Mouse (Mus musculus): ENCODE measurements at regions not wholly inside any gene's neighbourhood (a gene's known extent, or its start where the extent isn't known, plus 50 kb on each side); places are given as distances from the start of the nearest gene placed in this dataset.

GRCm38 (mm10) chr9:46462681-46463080, 142.9 kb upstream of the 4931429L15Rik start:
- Histone ChIP-seq H3K4me1 (replicated peaks; ENCODE audit: control insufficient read depth, insufficient read depth, low read length) (no peaks in the 10 kb centered on the region), H3K36me3 (ENCODE audit: control insufficient read depth, insufficient read depth) (no peaks in the 10 kb centered on the region), H3K9me3 (ENCODE audit: control insufficient read depth, low read length) (0 out of 2 replicates have a peak, but pooled peaks cover 3% of the 10 kb centered on the region), H3K27ac (ENCODE audit: low read length) (no peak overlapping the region), H3K4me3 (replicated peaks; ENCODE audit: low read length) (no peak overlapping the region), H3K9ac (replicated peaks; ENCODE audit: low read depth, low read length) (no peak overlapping the region), H3K27me3 (replicated peaks; ENCODE audit: control insufficient read depth, insufficient read depth, low read length) (0 out of 2 replicates have a peak, but pooled peaks cover 7% of the 10 kb centered on the region), H3K4me2 (ENCODE audit: low read length) (no peak overlapping the region)
- WGBS, result 91% methylated on average over 5 of the region's 5 CpGs
- no peak for ATAC-seq

- 34% methylated on average over 6 of the region's 6 CpGs for WGBS
- no peaks in the 10 kb centered on the region for H3K4me1 ChIP-seq (replicated peaks; ENCODE audit: control insufficient read depth, insufficient read depth, low read length)
- no peak overlapping the region for H3K4me3 ChIP-seq (replicated peaks; ENCODE audit: low read length)
- ATAC-seq, result no peak
- H3K9ac ChIP-seq (replicated peaks; ENCODE audit: low read depth, low read length), result no peak overlapping the region
- no peaks in the 10 kb centered on the region for H3K9me3 ChIP-seq (ENCODE audit: control insufficient read depth, low read length)
- H3K36me3 ChIP-seq (ENCODE audit: control insufficient read depth, insufficient read depth), result no peaks in the 10 kb centered on the region
- no peak overlapping the region for H3K4me2 ChIP-seq (ENCODE audit: low read length)
- H3K27ac ChIP-seq (ENCODE audit: low read length), result no peak overlapping the region
- no peaks in the 10 kb centered on the region for H3K27me3 ChIP-seq (replicated peaks; ENCODE audit: control insufficient read depth, insufficient read depth, low read length)
These were observed 138.2 kb upstream of the 4931429L15Rik start for GRCm38 (mm10) chr9:46457945-46458344.

GRCm38 (mm10) chr9:46454807-46455610, 135.2 kb upstream of the 4931429L15Rik start:
- Histone ChIP-seq H3K9ac (replicated peaks; ENCODE audit: low read depth, low read length) (no peak overlapping the region), H3K9me3 (ENCODE audit: control insufficient read depth, low read length) (no peaks in the 10 kb centered on the region), H3K27me3 (replicated peaks; ENCODE audit: control insufficient read depth, insufficient read depth, low read length) (no peaks in the 10 kb centered on the region), H3K36me3 (ENCODE audit: control insufficient read depth, insufficient read depth) (no peaks in the 10 kb centered on the region), H3K4me1 (replicated peaks; ENCODE audit: control insufficient read depth, insufficient read depth, low read length) (no peaks in the 10 kb centered on the region), H3K4me2 (ENCODE audit: low read length) (no peak overlapping the region), H3K4me3 (replicated peaks; ENCODE audit: low read length) (no peak overlapping the region), H3K27ac (ENCODE audit: low read length) (no peak overlapping the region)
- no peak for ATAC-seq
- 63% methylated on average over 7 of the region's 7 CpGs for WGBS

GRCm38 (mm10) chr9:46443191-46444095, 123.7 kb upstream of the 4931429L15Rik start:
- no peaks in the 10 kb centered on the region for H3K9me3 ChIP-seq (ENCODE audit: control insufficient read depth, low read length)
- no peak overlapping the region; the same call in 1 of the 2 replicates for H3K27ac ChIP-seq (ENCODE audit: low read length)
- H3K36me3 ChIP-seq (ENCODE audit: control insufficient read depth, insufficient read depth), result no peaks in the 10 kb centered on the region
- ATAC-seq, result peak; percentile 52
- peaks cover 17% of the 10 kb centered on the region for H3K4me1 ChIP-seq (replicated peaks; ENCODE audit: control insufficient read depth, insufficient read depth, low read length)
- H3K4me3 ChIP-seq (replicated peaks; ENCODE audit: low read length), result peak overlapping the region; percentile 40
- under 1% methylated on average over 52 of the region's 53 CpGs for WGBS
- H3K9ac ChIP-seq (replicated peaks; ENCODE audit: low read depth, low read length), result peak overlapping the region; percentile 39
- H3K27me3 ChIP-seq (replicated peaks; ENCODE audit: control insufficient read depth, insufficient read depth, low read length), result peaks cover 22% of the 10 kb centered on the region
- peak overlapping the region; percentile 73 for H3K4me2 ChIP-seq (ENCODE audit: low read length)

GRCm38 (mm10) chr9:46442739-46443181, 123.0 kb upstream of the 4931429L15Rik start:
- Histone ChIP-seq H3K4me1 (replicated peaks; ENCODE audit: control insufficient read depth, insufficient read depth, low read length) (peaks cover 17% of the 10 kb centered on the region), H3K27ac (ENCODE audit: low read length) (no peak overlapping the region), H3K27me3 (replicated peaks; ENCODE audit: control insufficient read depth, insufficient read depth, low read length) (peaks cover 22% of the 10 kb centered on the region), H3K4me2 (ENCODE audit: low read length) (peak overlapping the region; percentile 73), H3K4me3 (replicated peaks; ENCODE audit: low read length) (peak overlapping the region; percentile 40), H3K36me3 (ENCODE audit: control insufficient read depth, insufficient read depth) (no peaks in the 10 kb centered on the region), H3K9me3 (ENCODE audit: control insufficient read depth, low read length) (no peaks in the 10 kb centered on the region), H3K9ac (replicated peaks; ENCODE audit: low read depth, low read length) (peak overlapping the region; percentile 39)
- 1% methylated on average over 18 of the region's 19 CpGs for WGBS
- ATAC-seq, result peak; percentile 82

- Histone ChIP-seq H3K36me3 (ENCODE audit: control insufficient read depth, insufficient read depth) (no peaks in the 10 kb centered on the region), H3K9ac (replicated peaks; ENCODE audit: low read depth, low read length) (no peak overlapping the region), H3K27me3 (replicated peaks; ENCODE audit: control insufficient read depth, insufficient read depth, low read length) (peaks cover 16% of the 10 kb centered on the region), H3K9me3 (ENCODE audit: control insufficient read depth, low read length) (peaks cover 3% of the 10 kb centered on the region; the same call in 1 of the 2 replicates), H3K4me2 (ENCODE audit: low read length) (no peak overlapping the region), H3K4me3 (replicated peaks; ENCODE audit: low read length) (no peak overlapping the region), H3K27ac (ENCODE audit: low read length) (no peak overlapping the region), H3K4me1 (replicated peaks; ENCODE audit: control insufficient read depth, insufficient read depth, low read length) (peaks cover 17% of the 10 kb centered on the region)
- WGBS, result 66% methylated on average over 5 of the region's 5 CpGs
- ATAC-seq, result no peak
These were observed 120.4 kb upstream of the 4931429L15Rik start for GRCm38 (mm10) chr9:46440226-46440625.

GRCm38 (mm10) chr9:46434700-46435099, 114.9 kb upstream of the 4931429L15Rik start:
- no peak overlapping the region for H3K4me2 ChIP-seq (ENCODE audit: low read length)
- no peak overlapping the region for H3K9ac ChIP-seq (replicated peaks; ENCODE audit: low read depth, low read length)
- no peaks in the 10 kb centered on the region for H3K4me1 ChIP-seq (replicated peaks; ENCODE audit: control insufficient read depth, insufficient read depth, low read length)
- H3K9me3 ChIP-seq (ENCODE audit: control insufficient read depth, low read length), result peaks cover 3% of the 10 kb centered on the region; the same call in 1 of the 2 replicates
- WGBS, result 27% methylated on average over 3 of the region's 3 CpGs
- H3K4me3 ChIP-seq (replicated peaks; ENCODE audit: low read length), result no peak overlapping the region
- H3K27me3 ChIP-seq (replicated peaks; ENCODE audit: control insufficient read depth, insufficient read depth, low read length), result no peaks in the 10 kb centered on the region
- H3K36me3 ChIP-seq (ENCODE audit: control insufficient read depth, insufficient read depth), result no peaks in the 10 kb centered on the region
- H3K27ac ChIP-seq (ENCODE audit: low read length), result no peak overlapping the region
- ATAC-seq, result peak; percentile 49; the same call in 1 of the 2 replicates

GRCm38 (mm10) chr9:46433716-46434115, 113.9 kb upstream of the 4931429L15Rik start:
- Histone ChIP-seq H3K27ac (ENCODE audit: low read length) (no peak overlapping the region), H3K36me3 (ENCODE audit: control insufficient read depth, insufficient read depth) (no peaks in the 10 kb centered on the region), H3K4me3 (replicated peaks; ENCODE audit: low read length) (no peak overlapping the region), H3K4me2 (ENCODE audit: low read length) (no peak overlapping the region), H3K27me3 (replicated peaks; ENCODE audit: control insufficient read depth, insufficient read depth, low read length) (no peaks in the 10 kb centered on the region), H3K9ac (replicated peaks; ENCODE audit: low read depth, low read length) (no peak overlapping the region), H3K4me1 (replicated peaks; ENCODE audit: control insufficient read depth, insufficient read depth, low read length) (no peaks in the 10 kb centered on the region), H3K9me3 (ENCODE audit: control insufficient read depth, low read length) (peaks cover 3% of the 10 kb centered on the region; the same call in 1 of the 2 replicates)
- WGBS, result 83% methylated on average over 5 of the region's 5 CpGs
- no peak for ATAC-seq

- Histone ChIP-seq H3K4me2 (ENCODE audit: low read length) (no peak overlapping the region), H3K9ac (replicated peaks; ENCODE audit: low read depth, low read length) (no peak overlapping the region), H3K36me3 (ENCODE audit: control insufficient read depth, insufficient read depth) (no peaks in the 10 kb centered on the region), H3K27ac (ENCODE audit: low read length) (no peak overlapping the region), H3K4me1 (replicated peaks; ENCODE audit: control insufficient read depth, insufficient read depth, low read length) (no peaks in the 10 kb centered on the region), H3K4me3 (replicated peaks; ENCODE audit: low read length) (no peak overlapping the region), H3K27me3 (replicated peaks; ENCODE audit: control insufficient read depth, insufficient read depth, low read length) (no peaks in the 10 kb centered on the region), H3K9me3 (ENCODE audit: control insufficient read depth, low read length) (peaks cover 3% of the 10 kb centered on the region; the same call in 1 of the 2 replicates)
- WGBS, result 32% methylated on average over 13 of the region's 13 CpGs
- ATAC-seq, result no peak
These were observed 111.3 kb upstream of the 4931429L15Rik start for GRCm38 (mm10) chr9:46431053-46431452.
